Mouse (Mus musculus): Measurements from ENCODE around the gene Atp8b3.

Gene Atp8b3

GRCm38 (mm10) chr10:80566375-80567092, 27.6 kb upstream of the Atp8b3 start:
- peak; percentile 85 to 93 for DNase-seq

- DNase-seq = peak; percentile 96 to 97
These were observed 22.4 kb upstream of the Atp8b3 start, which contains the start of gene Rexo1 for GRCm38 (mm10) chr10:80561116-80561944. Rexo1 (minus strand) TSS chr10:80561560.

- DNase-seq = peak; percentile 37 to 69
These were observed 21.7 kb upstream of the Atp8b3 start for GRCm38 (mm10) chr10:80560621-80561020.

GRCm38 (mm10) chr10:80559431-80559830, 20.5 kb upstream of the Atp8b3 start:
- DNase-seq = no peak

GRCm38 (mm10) chr10:80557346-80557965, 18.5 kb upstream of the Atp8b3 start:
- peak; percentile 90 to 93 for DNase-seq

- no peak for DNase-seq
These were observed 15.1 kb upstream of the Atp8b3 start for GRCm38 (mm10) chr10:80553997-80554396.

- no peak for DNase-seq
These were observed 14.7 kb upstream of the Atp8b3 start for GRCm38 (mm10) chr10:80553575-80553974.

- no peak for DNase-seq
These were observed 13.4 kb upstream of the Atp8b3 start for GRCm38 (mm10) chr10:80552364-80552763.

- no peak for DNase-seq
These were observed 10.4 kb upstream of the Atp8b3 start for GRCm38 (mm10) chr10:80549279-80549678.

- peak; percentile 67 to 72 for DNase-seq
These were observed 9.6 kb upstream of the Atp8b3 start for GRCm38 (mm10) chr10:80548428-80549006.

GRCm38 (mm10) chr10:80547539-80547938, 8.6 kb upstream of the Atp8b3 start:
- DNase-seq = no peak

GRCm38 (mm10) chr10:80546945-80547344, 8.0 kb upstream of the Atp8b3 start:
- DNase-seq = no peak

- DNase-seq = no peak
These were observed 6.7 kb upstream of the Atp8b3 start for GRCm38 (mm10) chr10:80545590-80545989.

GRCm38 (mm10) chr10:80543873-80544272, 4.9 kb upstream of the Atp8b3 start:
- DNase-seq = no peak

GRCm38 (mm10) chr10:80539493-80539892, 569 bp upstream of the Atp8b3 start:
- DNase-seq = no peak

- DNase-seq = peak in 1 of 2 experiments; percentile 27
These were observed 744 bp downstream of the Atp8b3 start for GRCm38 (mm10) chr10:80538180-80538579.

GRCm38 (mm10) chr10:80535711-80536110, 3.2 kb downstream of the Atp8b3 start:
- peak in 1 of 2 experiments; percentile 29 for DNase-seq

- no peak for DNase-seq
These were observed 3.9 kb downstream of the Atp8b3 start for GRCm38 (mm10) chr10:80535071-80535470.

- no peak for DNase-seq
These were observed 5.2 kb downstream of the Atp8b3 start for GRCm38 (mm10) chr10:80533704-80534103.

GRCm38 (mm10) chr10:80532783-80533182, 6.1 kb downstream of the Atp8b3 start:
- no peak for DNase-seq

- DNase-seq = no peak
These were observed 12.8 kb downstream of the Atp8b3 start for GRCm38 (mm10) chr10:80526172-80526571.

GRCm38 (mm10) chr10:80523299-80523698, 15.6 kb downstream of the Atp8b3 start:
- no peak for DNase-seq

GRCm38 (mm10) chr10:80519287-80519686, 19.6 kb downstream of the Atp8b3 start:
- no peak for DNase-seq
